Mouse (Mus musculus) testis, adult 2 months (tissue): ENCODE data around the gene 9430015G10Rik.

ENCODE experiments used
- CTCF ChIP-seq: fragments of 200-500 bp; IDR thresholded peaks from 2 replicates; pipeline ENCODE4 v1.5.1; 2012; ENCODE audit warnings: low read depth, mild to moderate bottlenecking, inconsistent platforms, low read length, moderate library complexity; ENCODE audit not compliant: control insufficient read depth, insufficient read depth, insufficient replicate concordance
- POLR2A ChIP-seq: fragments of 200-500 bp; IDR thresholded peaks from 2 replicates; pipeline ENCODE4 v1.6.1; 2012; ENCODE audit warnings: low read depth, mild to moderate bottlenecking, inconsistent platforms, low read length, moderate library complexity; ENCODE audit not compliant: control insufficient read depth

DNA sequence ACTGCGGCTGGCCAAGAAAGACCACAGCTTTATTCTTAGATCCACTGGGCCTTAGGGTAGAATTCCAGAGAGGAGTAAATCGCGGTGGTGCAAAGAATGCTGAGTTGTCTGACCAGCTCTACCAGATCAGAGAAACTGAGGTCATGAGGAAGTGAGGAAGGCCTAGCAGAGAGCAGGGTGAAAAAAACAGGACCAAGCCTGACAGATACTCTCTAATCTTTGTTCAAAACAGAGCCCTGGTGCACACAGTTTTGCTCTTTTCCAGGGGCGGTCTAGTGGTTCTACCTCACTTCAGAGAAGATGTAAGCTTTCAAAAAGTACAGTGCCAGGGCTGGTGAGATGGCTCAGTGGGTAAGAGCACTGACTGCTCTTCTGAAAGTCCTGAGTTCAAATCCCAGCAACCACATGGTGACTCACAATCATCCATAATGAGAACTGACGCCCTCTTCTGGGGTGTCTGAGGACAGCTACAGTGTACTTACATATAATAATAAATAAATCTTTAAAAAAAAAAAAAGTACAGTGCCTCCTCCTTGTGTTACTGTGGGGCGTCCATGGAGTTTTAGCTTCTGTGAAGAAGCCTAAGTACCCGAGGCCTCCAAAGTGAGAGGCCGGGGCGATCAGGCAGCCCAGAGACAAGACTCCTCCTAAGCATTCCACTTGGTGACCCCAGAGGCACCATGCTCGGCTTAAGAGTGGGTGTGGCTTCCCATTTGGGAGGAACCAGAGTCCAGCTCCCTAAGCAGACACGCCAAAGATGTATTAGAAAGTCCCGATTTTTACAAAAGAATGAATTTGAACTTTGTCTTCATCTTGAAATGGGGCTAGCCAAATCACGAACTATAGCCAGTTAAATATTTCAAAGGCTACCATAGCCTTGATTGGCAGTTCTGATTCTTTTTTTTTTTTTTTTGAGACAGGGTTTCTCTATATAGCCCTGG, 906 bp upstream of the 9430015G10Rik start:
- no peak for TF ChIP-seq CTCF
- no peak for TF ChIP-seq POLR2A
